ENCODE assay signal across 9 mouse cellular contexts in genomic region chr17:68839888-68840571, GRCm38 (mm10). TPM values are rescaled to one million over a fixed set of nuclear protein-coding genes. Genes with fewer than 3 reads are reported as not detected.
DNase-seq lines count a peak whose midpoint lies in the region; ATAC-seq and TF ChIP-seq lines count a peak whose summit lies in the region.
"Had no signal": no experiment of that assay in that cellular context is flagged by ENCODE, and none has a peak within 500 bp of the region (broad histone marks: within the 10 kb centered on the region; RNA-seq: fewer than 3 reads in every experiment).

No protein-coding gene starts in this region.

- no peak overlapping the region for H3K4me2 ChIP-seq in heart, embryonic 16.5 days (ENCODE audit: low read depth, low read length)
- H3K4me2 ChIP-seq in forebrain, embryonic 11.5 days (ENCODE audit: low read depth, low read length, severe bottlenecking): no peak overlapping the region; the same call in 1 of the 2 replicates
- peak overlapping the region; percentile 99 for H3K4me2 ChIP-seq in limb, embryonic 13.5 days (replicated peaks)

- no peaks in the 10 kb centered on the region for H3K9me3 ChIP-seq in heart, embryonic 16.5 days (replicated peaks; ENCODE audit: control insufficient read depth, low read length)
- H3K9me3 ChIP-seq in E14TG2a.4 (ENCODE audit: low read length): no peaks in the 10 kb centered on the region
- no peaks in the 10 kb centered on the region for H3K9me3 ChIP-seq in forebrain, embryonic 11.5 days (ENCODE audit: control insufficient read depth, low read length)
- no peaks in the 10 kb centered on the region for H3K9me3 ChIP-seq in limb, embryonic 13.5 days

- H3K4me1 ChIP-seq in heart, embryonic 16.5 days (ENCODE audit: control insufficient read depth, insufficient read depth, low read length): peaks cover 22% of the 10 kb centered on the region
- H3K4me1 ChIP-seq in E14TG2a.4 (replicated peaks; ENCODE audit: low read depth, low read length): peaks cover 20% of the 10 kb centered on the region
- peaks cover 3% of the 10 kb centered on the region; the same call in 1 of the 2 replicates for H3K4me1 ChIP-seq in forebrain, embryonic 11.5 days (replicated peaks; ENCODE audit: control insufficient read depth, insufficient read depth, low read length)
- peaks cover 39% of the 10 kb centered on the region for H3K4me1 ChIP-seq in limb, embryonic 13.5 days

- H3K27ac ChIP-seq in heart, embryonic 16.5 days (ENCODE audit: low read length): no peak overlapping the region
- H3K27ac ChIP-seq in forebrain, embryonic 11.5 days (ENCODE audit: low read depth, low read length): no peak overlapping the region
- H3K27ac ChIP-seq in limb, embryonic 13.5 days: no peak overlapping the region

- no peak for DNase-seq in heart, postnatal 36 days
- peak; percentile 51 for DNase-seq in forebrain, embryonic 11.5 days (ENCODE audit: low spot score)
- no peak for DNase-seq in spleen, postnatal 10 days (ENCODE audit: low spot score in 2 of 2)
- DNase-seq in MN1 (ENCODE audit: low spot score): no peak
- no peak for DNase-seq in gastrocnemius, postnatal 4 days (ENCODE audit: low spot score in 2 of 2)
- DNase-seq: lung, adult 2 months had no signal

- intact Hi-C loops in heart, postnatal 36 days (cut with DNase I): no loop called here

- peaks cover 76% of the 10 kb centered on the region for H3K27me3 ChIP-seq in heart, embryonic 16.5 days (ENCODE audit: control insufficient read depth, insufficient read depth, low read length)
- peaks cover 85% of the 10 kb centered on the region for H3K27me3 ChIP-seq in E14TG2a.4 (ENCODE audit: insufficient read depth, low read length)
- H3K27me3 ChIP-seq in forebrain, embryonic 11.5 days (ENCODE audit: control insufficient read depth, insufficient read depth, low read length): peaks cover 17% of the 10 kb centered on the region
- H3K27me3 ChIP-seq in limb, embryonic 13.5 days: peaks cover 77% of the 10 kb centered on the region

- no peak overlapping the region for H3K9ac ChIP-seq in heart, embryonic 16.5 days (ENCODE audit: low read length)
- no peak overlapping the region for H3K9ac ChIP-seq in forebrain, embryonic 11.5 days (ENCODE audit: low read length)
- no peak overlapping the region for H3K9ac ChIP-seq in limb, embryonic 13.5 days

- TF ChIP-seq CTCF in E14TG2a.4 (conservative IDR thresholded peaks at IDR 0.05; ENCODE audit: low read length): no peak

- no peak for ATAC-seq in heart, embryonic 16.5 days (replicated peaks; ENCODE audit: extremely low read depth, insufficient read depth, low FRiP score)
- ATAC-seq in forebrain, embryonic 11.5 days (replicated peaks; ENCODE audit: low FRiP score): no peak
- no peak for ATAC-seq in limb, embryonic 13.5 days (ENCODE audit: low FRiP score, low read depth)

- 11% methylated on average over 17 of the region's 17 CpGs for WGBS in heart, embryonic 16.5 days
- WGBS in forebrain, embryonic 11.5 days: 20% methylated on average over 17 of the region's 17 CpGs
- 15% methylated on average over 17 of the region's 17 CpGs for WGBS in limb, embryonic 13.5 days

- peak overlapping the region; percentile 58; the same call in 1 of the 2 replicates for H3K4me3 ChIP-seq in heart, embryonic 16.5 days (ENCODE audit: low read length)
- H3K4me3 ChIP-seq in E14TG2a.4 (replicated peaks; ENCODE audit: low read length): peak overlapping the region; percentile 78
- no peak overlapping the region for H3K4me3 ChIP-seq in forebrain, embryonic 11.5 days (ENCODE audit: low read depth, low read length)
- peak overlapping the region; percentile 62 for H3K4me3 ChIP-seq in limb, embryonic 13.5 days

- no peaks in the 10 kb centered on the region for H3K36me3 ChIP-seq in heart, embryonic 16.5 days (ENCODE audit: control insufficient read depth, insufficient read depth)
- no peaks in the 10 kb centered on the region for H3K36me3 ChIP-seq in E14TG2a.4 (ENCODE audit: insufficient read depth, low read length)
- H3K36me3 ChIP-seq in forebrain, embryonic 11.5 days (ENCODE audit: control insufficient read depth, insufficient read depth, low read length): no peaks in the 10 kb centered on the region
- H3K36me3 ChIP-seq in limb, embryonic 13.5 days: no peaks in the 10 kb centered on the region

RNA-seq across cellular contexts. Expression of gene Tmem200c, which starts 13.6 kb away (rescaled TPM):
- polyA plus RNA-seq in heart, embryonic 16.5 days (2015; fragmentation: Nextera tagmentation; extraction: Ambion mirVana): 0.04 and 0.24 TPM in 2 replicates
- total RNA-seq in heart, postnatal 36 days (2021): not detected
- polyA plus RNA-seq in forebrain, embryonic 11.5 days (2014; fragmentation: Nextera tagmentation; extraction: Ambion mirVana): 3.7 and 3.8 TPM in 2 replicates
- 0.97 and 1.1 TPM in 2 replicates for polyA plus RNA-seq in limb, embryonic 13.5 days (2015; fragmentation: Nextera tagmentation; extraction: Ambion mirVana)
- total RNA-seq in gastrocnemius, postnatal 4 days (2021): under 1 TPM; 0.47 to 0.54 TPM
